Mouse (Mus musculus) heart, embryonic 10.5 days (tissue): ENCODE results near the gene Zbtb17. TPM values are rescaled to one million over a fixed set of nuclear protein-coding genes. Genes with fewer than 3 reads are reported as not detected.
A peak's percentile ranks its signal among the peaks of the same experiment; 100 is the strongest.

ENCODE experiments used
- DNase-seq: peaks from one replicate; pipeline ENCODE4 v3.0.0-alpha.2; 2017; ENCODE audit warnings: low spot score
- H3K27ac ChIP-seq: fragments of 300-500 bp; sonication (generic); 2 replicates; pipeline ENCODE4 v1.5.1; 2016; ENCODE audit warnings: mild to moderate bottlenecking
- H3K27me3 ChIP-seq: fragments of 300-500 bp; sonication (generic); 2 replicates; pipeline ENCODE4 v1.6.1; 2016; ENCODE audit warnings: mild to moderate bottlenecking; ENCODE audit not compliant: poor library complexity, insufficient read depth, severe bottlenecking
- H3K36me3 ChIP-seq: fragments of 300-500 bp; sonication (generic); 2 replicates; pipeline ENCODE4 v1.6.1; 2016; ENCODE audit warnings: mild to moderate bottlenecking, moderate library complexity
- H3K4me1 ChIP-seq: fragments of 300-500 bp; sonication (generic); 2 replicates; pipeline ENCODE4 v1.6.1; 2016; ENCODE audit warnings: mild to moderate bottlenecking
- H3K4me3 ChIP-seq: fragments of 300-500 bp; sonication (generic); 2 replicates; pipeline ENCODE4 v1.5.1; 2016; ENCODE audit warnings: mild to moderate bottlenecking, moderate library complexity
- H3K9me3 ChIP-seq: fragments of 300-500 bp; sonication (generic); 2 replicates; pipeline ENCODE4 v1.6.1; 2016; ENCODE audit warnings: mild to moderate bottlenecking, moderate library complexity
- WGBS: fragments of 180-500 bp; shearing (Covaris S2); methylation state at CpG from one replicate; pipeline ENCODE4 v1.1.7; 2016; 5-methylcytosine and 5-hydroxymethylcytosine counted together
- polyA plus RNA-seq: library from polyadenylated mRNA; unstranded; fragments of >200 nt; fragmentation: Nextera tagmentation; extraction: Ambion mirVana; gene quantifications from 2 replicates; pipeline ENCODE4 v1.2.1, GENCODE M21; 2016

Zbtb17 gene
- polyA plus RNA-seq, 1 experiment from 2014 or later = 33.7 TPM

- DNase-seq = no peak
- Histone ChIP-seq H3K27ac (no peak overlapping the region), H3K9me3 (peaks cover 2% of the 10 kb centered on the region), H3K4me3 (no peak overlapping the region), H3K36me3 (peaks cover 97% of the 10 kb centered on the region), H3K27me3 (no peaks in the 10 kb centered on the region), H3K4me1 (peaks cover 18% of the 10 kb centered on the region; the same call in 1 of the 2 replicates)
- WGBS = 89% methylated on average over 16 of the region's 16 CpGs
Observed at GRCm38 (mm10) chr4:141466289-141466795, 21.9 kb downstream of the Zbtb17 start.

DNA sequence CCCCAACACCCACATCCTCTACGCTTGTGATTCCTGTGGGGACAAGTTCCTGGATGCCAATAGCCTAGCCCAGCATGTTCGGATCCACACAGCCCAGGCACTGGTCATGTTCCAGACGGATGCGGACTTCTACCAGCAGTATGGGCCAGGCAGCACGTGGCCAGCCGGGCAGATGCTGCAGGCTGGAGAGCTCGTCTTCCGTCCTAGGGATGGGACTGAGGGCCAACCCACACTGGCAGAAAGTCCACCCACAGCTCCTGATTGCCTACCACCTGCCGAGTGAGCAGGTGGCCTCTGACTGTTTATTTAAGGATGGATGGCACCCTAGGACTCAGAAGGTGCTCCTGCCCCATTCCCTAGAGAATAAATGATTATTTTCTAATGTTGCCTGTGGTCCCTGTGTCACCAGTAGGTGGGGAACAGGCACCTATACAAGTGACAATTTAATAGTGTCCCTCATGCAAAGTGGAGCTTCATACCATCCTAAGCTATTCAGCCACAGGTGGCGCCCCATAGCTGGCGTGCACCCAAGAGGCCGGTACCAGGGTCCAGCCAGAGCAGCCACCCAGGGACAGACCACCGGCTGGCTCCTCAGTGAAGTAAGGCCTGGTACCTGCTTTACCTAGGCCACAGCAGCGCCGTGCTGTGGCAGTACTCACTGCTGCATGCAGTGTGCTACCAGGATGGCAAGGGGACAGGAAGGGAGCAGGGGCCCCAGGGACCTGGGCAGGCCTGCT lies 22.6 kb downstream of the Zbtb17 start:
- peaks cover 14% of the 10 kb centered on the region; the same call in 1 of the 2 replicates for H3K4me1 ChIP-seq
- peaks cover 4% of the 10 kb centered on the region for H3K9me3 ChIP-seq
- no peak for DNase-seq
- H3K27me3 ChIP-seq = no peaks in the 10 kb centered on the region
- H3K36me3 ChIP-seq = peaks cover 98% of the 10 kb centered on the region
- H3K4me3 ChIP-seq = no peak overlapping the region
- WGBS = 86% methylated on average over 15 of the region's 15 CpGs
- no peak overlapping the region for H3K27ac ChIP-seq

- WGBS = 81% methylated on average over 6 of the region's 6 CpGs
- H3K36me3 ChIP-seq = peaks cover 98% of the 10 kb centered on the region
- peaks cover 14% of the 10 kb centered on the region; the same call in 1 of the 2 replicates for H3K4me1 ChIP-seq
- H3K9me3 ChIP-seq = peaks cover 4% of the 10 kb centered on the region
- no peak overlapping the region for H3K4me3 ChIP-seq
- no peak for DNase-seq
- H3K27ac ChIP-seq = no peak overlapping the region
- H3K27me3 ChIP-seq = no peaks in the 10 kb centered on the region
Observed at GRCm38 (mm10) chr4:141467581-141467927, 23.1 kb downstream of the Zbtb17 start.

DNA sequence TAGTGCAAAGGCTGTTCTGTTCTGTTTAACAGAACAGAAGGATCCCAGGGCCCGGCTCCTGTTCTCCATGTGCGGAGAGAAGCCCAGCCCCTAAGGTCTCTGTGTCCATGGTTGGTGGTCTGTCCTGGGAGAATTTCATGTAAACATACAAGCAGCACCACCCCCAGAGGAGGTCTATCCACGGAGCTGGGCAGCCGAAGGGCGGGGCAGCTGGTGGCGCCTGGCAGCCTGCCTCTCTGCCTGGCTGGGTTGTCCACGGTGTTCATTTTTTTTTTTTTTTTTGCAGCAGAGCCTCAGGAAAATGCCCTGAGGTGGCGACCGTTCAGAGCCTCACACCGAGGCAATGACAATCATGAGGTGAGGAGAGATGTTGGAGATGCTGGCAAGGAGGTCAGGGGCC lies 24.1 kb downstream of the Zbtb17 start:
- Histone ChIP-seq H3K27me3 (no peaks in the 10 kb centered on the region), H3K27ac (no peak overlapping the region), H3K4me1 (0 out of 2 replicates have a peak, but pooled peaks cover 5% of the 10 kb centered on the region), H3K4me3 (no peak overlapping the region), H3K36me3 (peaks cover 98% of the 10 kb centered on the region), H3K9me3 (peaks cover 4% of the 10 kb centered on the region)
- no peak for DNase-seq
- 72% methylated on average over 10 of the region's 10 CpGs for WGBS

DNA sequence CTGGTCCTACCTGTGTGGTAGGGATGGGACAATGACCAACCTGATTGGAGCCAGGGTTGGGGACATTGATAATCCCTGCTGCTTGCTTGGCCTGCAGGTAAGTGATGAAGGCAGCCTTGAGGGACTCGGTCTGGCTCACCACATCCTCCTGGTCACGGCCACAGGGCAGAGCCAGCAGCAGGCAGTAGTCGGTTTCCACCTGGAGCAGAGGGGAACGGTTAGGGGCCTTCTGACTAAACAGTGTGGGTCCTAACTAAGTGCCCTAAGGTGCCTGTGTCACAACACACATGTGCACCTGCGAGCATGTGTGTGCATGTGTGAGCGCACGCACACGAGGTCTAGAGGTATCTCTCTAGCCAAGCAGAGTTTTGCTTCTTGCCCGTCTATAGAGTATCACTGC lies 24.9 kb downstream of the Zbtb17 start:
- Histone ChIP-seq H3K27me3 (no peaks in the 10 kb centered on the region), H3K4me1 (0 out of 2 replicates have a peak, but pooled peaks cover 7% of the 10 kb centered on the region), H3K4me3 (no peak overlapping the region), H3K9me3 (peaks cover 4% of the 10 kb centered on the region), H3K36me3 (peaks cover 98% of the 10 kb centered on the region), H3K27ac (no peak overlapping the region)
- 91% methylated on average over 9 of the region's 9 CpGs for WGBS
- no peak for DNase-seq

DNA sequence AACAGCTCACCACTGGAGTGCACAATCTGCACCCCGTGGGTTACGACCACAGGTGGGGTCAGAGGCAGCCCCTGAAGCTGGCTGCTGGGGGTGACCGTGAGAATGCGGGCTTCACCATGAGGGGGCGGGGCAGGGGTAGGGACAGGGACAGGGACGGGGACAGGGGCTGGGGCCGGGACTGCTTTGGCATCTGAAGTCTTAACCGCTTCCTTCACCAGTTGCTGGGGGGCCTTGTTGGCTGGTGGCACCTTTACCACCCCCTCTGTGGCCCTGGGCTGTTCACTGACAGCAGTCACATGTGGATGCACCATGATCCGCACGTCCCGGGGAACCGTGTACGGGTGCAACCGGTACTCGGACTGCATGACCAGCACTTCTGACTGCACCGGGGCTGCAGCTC lies 27.0 kb downstream of the Zbtb17 start:
- Histone ChIP-seq H3K36me3 (peaks cover 98% of the 10 kb centered on the region), H3K9me3 (peaks cover 4% of the 10 kb centered on the region), H3K4me1 (0 out of 2 replicates have a peak, but pooled peaks cover 13% of the 10 kb centered on the region), H3K27ac (no peak overlapping the region), H3K27me3 (no peaks in the 10 kb centered on the region), H3K4me3 (no peak overlapping the region)
- WGBS = 94% methylated on average over 16 of the region's 16 CpGs
- DNase-seq = no peak

DNA sequence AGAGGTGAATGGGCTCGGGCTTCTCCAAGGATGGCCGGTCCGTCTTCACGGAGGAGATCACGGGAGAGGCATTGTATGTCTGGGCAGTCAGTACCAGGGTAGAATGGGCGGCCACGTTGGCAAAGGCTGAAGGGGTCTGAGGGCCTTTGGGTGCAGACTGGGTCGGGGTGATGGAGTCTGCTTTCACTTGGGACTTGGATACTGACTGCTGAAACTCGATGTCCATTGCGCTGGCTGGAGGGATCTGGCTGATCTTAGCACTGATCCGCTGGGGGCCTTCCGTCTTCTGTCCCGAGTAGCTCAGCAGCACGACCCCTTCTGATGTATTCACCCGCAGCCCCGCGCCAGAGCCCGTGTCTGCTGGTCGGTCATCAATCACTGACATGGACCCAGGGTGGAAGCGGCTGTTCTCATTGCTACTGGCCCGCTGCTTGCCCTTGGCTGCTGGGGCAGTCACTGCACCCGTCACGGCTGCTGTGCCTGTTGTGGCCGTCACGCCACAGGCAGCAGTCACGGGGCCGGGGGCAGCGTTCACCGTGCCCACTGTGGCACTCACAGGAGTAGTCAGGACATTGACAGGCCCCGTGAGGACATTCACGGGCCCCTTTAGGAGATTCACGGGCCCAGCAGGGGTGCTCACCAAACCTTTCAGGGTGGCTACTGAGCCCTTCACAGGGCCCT lies 28.3 kb downstream of the Zbtb17 start:
- WGBS = 90% methylated on average over 32 of the region's 32 CpGs
- H3K27me3 ChIP-seq = no peaks in the 10 kb centered on the region
- 0 out of 2 replicates have a peak, but pooled peaks cover 13% of the 10 kb centered on the region for H3K4me1 ChIP-seq
- no peak for DNase-seq
- no peak overlapping the region for H3K27ac ChIP-seq
- H3K9me3 ChIP-seq = peaks cover 4% of the 10 kb centered on the region
- peaks cover 98% of the 10 kb centered on the region for H3K36me3 ChIP-seq
- no peak overlapping the region for H3K4me3 ChIP-seq

GRCm38 (mm10) chr4:141474431-141474830 lies 30.0 kb downstream of the Zbtb17 start:
- Histone ChIP-seq H3K27ac (0 out of 2 replicates have a peak overlapping the region, but pooled peaks have one; percentile 52), H3K27me3 (no peaks in the 10 kb centered on the region), H3K36me3 (peaks cover 100% of the 10 kb centered on the region), H3K4me1 (0 out of 2 replicates have a peak, but pooled peaks cover 11% of the 10 kb centered on the region), H3K9me3 (peaks cover 4% of the 10 kb centered on the region), H3K4me3 (no peak overlapping the region)
- 88% methylated on average over 19 of the region's 19 CpGs for WGBS
- DNase-seq = no peak

- no peak for DNase-seq
- H3K36me3 ChIP-seq = peaks cover 97% of the 10 kb centered on the region
- H3K4me3 ChIP-seq = no peak overlapping the region
- WGBS = 92% methylated on average over 16 of the region's 16 CpGs
- H3K4me1 ChIP-seq = 0 out of 2 replicates have a peak, but pooled peaks cover 11% of the 10 kb centered on the region
- H3K9me3 ChIP-seq = no peaks in the 10 kb centered on the region
- no peaks in the 10 kb centered on the region for H3K27me3 ChIP-seq
- no peak overlapping the region for H3K27ac ChIP-seq
Observed at GRCm38 (mm10) chr4:141477681-141478102, 33.2 kb downstream of the Zbtb17 start.

DNA sequence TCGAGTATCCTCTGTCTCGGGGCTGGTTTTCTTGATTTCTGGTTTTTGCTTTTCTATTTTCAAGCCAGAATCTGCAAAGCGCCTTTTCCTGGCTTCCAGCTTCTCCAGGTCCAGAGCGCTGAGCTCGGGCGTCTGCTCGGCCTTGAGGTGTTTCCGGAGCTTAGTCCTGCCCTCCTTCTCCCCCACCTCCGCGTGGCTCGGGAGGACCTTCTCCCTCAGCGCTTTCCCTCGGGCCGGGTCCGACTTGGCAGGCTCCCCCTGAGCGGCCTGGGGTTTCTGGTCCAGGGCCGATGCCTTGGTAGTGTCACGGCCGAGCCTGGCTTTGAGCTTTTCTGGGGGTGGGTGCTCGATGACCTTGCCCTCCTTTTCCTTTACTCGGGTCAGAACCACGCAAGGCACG lies 33.8 kb downstream of the Zbtb17 start:
- no peak overlapping the region for H3K27ac ChIP-seq
- H3K27me3 ChIP-seq = no peaks in the 10 kb centered on the region
- no peak for DNase-seq
- no peaks in the 10 kb centered on the region for H3K9me3 ChIP-seq
- peaks cover 97% of the 10 kb centered on the region for H3K36me3 ChIP-seq
- H3K4me3 ChIP-seq = no peak overlapping the region
- H3K4me1 ChIP-seq = 0 out of 2 replicates have a peak, but pooled peaks cover 11% of the 10 kb centered on the region
- 88% methylated on average over 23 of the region's 23 CpGs for WGBS

DNA sequence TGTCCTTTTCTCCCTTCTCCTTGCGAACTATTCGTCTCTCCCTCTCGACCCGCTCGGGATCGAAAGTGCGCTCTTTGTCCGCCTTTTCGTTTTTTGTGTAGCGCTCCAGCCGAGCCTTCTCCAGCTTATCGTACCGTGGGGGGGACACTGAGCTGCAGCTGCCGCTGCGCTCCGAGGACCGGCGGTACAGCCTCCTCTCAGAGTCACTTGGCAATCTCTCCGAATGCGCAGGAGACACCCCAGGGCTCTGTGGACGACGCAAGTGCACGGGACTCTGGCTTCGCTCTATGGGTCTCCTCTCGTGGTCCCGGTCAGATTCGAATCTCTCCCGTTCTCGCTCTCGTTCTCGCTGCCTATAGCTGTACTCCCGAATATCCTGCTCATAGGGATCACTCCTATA lies 34.3 kb downstream of the Zbtb17 start:
- no peaks in the 10 kb centered on the region for H3K9me3 ChIP-seq
- WGBS = 94% methylated on average over 32 of the region's 32 CpGs

DNA sequence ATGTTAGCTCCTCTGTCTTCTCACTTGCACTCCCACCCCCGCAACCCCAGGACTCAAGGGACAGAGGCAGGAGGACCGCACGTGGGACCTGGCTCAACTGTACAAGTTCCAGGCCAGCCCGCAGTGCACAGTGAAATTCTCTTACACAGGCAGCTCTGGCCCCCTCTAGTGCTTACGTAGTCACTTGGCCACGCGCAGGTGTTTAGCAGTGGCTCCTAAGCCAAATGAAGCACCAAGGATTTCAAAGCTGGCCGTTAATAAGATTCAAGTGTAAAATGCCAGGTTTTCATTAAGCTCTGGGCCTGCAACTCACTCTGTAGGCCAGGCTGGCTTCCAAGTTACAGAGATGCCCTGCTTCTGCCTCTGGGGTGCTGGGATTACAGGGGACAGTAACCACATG lies 35.0 kb downstream of the Zbtb17 start:
- Histone ChIP-seq H3K27ac (no peak overlapping the region), H3K4me1 (0 out of 2 replicates have a peak, but pooled peaks cover 10% of the 10 kb centered on the region), H3K36me3 (peaks cover 95% of the 10 kb centered on the region), H3K27me3 (no peaks in the 10 kb centered on the region), H3K4me3 (no peak overlapping the region), H3K9me3 (no peaks in the 10 kb centered on the region)
- 93% methylated on average over 8 of the region's 8 CpGs for WGBS
- no peak for DNase-seq

More for the DNA sequence above, 34.3 kb downstream of the Zbtb17 start:
- H3K27me3 ChIP-seq = no peaks in the 10 kb centered on the region
- H3K4me3 ChIP-seq = no peak overlapping the region
- H3K27ac ChIP-seq = no peak overlapping the region
- DNase-seq = no peak
- 0 out of 2 replicates have a peak, but pooled peaks cover 11% of the 10 kb centered on the region for H3K4me1 ChIP-seq
- H3K36me3 ChIP-seq = peaks cover 96% of the 10 kb centered on the region

GRCm38 (mm10) chr4:141484071-141484470 lies 39.6 kb downstream of the Zbtb17 start:
- 72% methylated on average over 11 of the region's 11 CpGs for WGBS
- no peaks in the 10 kb centered on the region for H3K27me3 ChIP-seq
- H3K4me3 ChIP-seq = no peak overlapping the region
- peaks cover 94% of the 10 kb centered on the region for H3K36me3 ChIP-seq
- 0 out of 2 replicates have a peak, but pooled peaks cover 4% of the 10 kb centered on the region for H3K4me1 ChIP-seq
- no peaks in the 10 kb centered on the region for H3K9me3 ChIP-seq
- H3K27ac ChIP-seq = no peak overlapping the region
- DNase-seq = no peak
